Mouse (Mus musculus) liver, embryonic 11.5 days (tissue): Measurements from ENCODE around the gene Dhx40. TPM values are rescaled to one million over a fixed set of nuclear protein-coding genes. Genes with fewer than 3 reads are reported as not detected.
"Not testable (repeated sequence)": the region's sequence is repeated elsewhere in the genome, so short reads cannot be mapped to it uniquely, and the experiment has no call there.

Source experiments
- ATAC-seq: fragments of 200-750 bp; cut with Nextera tagmentation; replicated peaks from 2 replicates; pipeline ENCODE4 v1.8.0; 2017; ENCODE audit warnings: moderate number of reproducible peaks, mild to moderate bottlenecking, moderate TSS enrichment, moderate library complexity; ENCODE audit not compliant: low FRiP score
- DNase-seq: peaks from one replicate; pipeline ENCODE4 v3.0.0-alpha.2; 2017; ENCODE audit warnings: low spot score
- H3K27ac ChIP-seq: fragments of 300-500 bp; sonication (generic); 2 replicates; pipeline ENCODE4 v1.5.1; 2014; ENCODE audit warnings: mild to moderate bottlenecking, low read depth, low read length, control low read depth
- H3K27me3 ChIP-seq: fragments of 300-500 bp; sonication (generic); replicated peaks from 2 replicates; pipeline ENCODE4 v1.6.1; 2014; ENCODE audit warnings: low read length, mixed read lengths; ENCODE audit not compliant: control insufficient read depth, insufficient read depth
- H3K36me3 ChIP-seq: fragments of 300-500 bp; sonication (generic); 2 replicates; pipeline ENCODE4 v1.6.1; 2014; ENCODE audit warnings: mild to moderate bottlenecking, low read length, moderate library complexity, mixed read lengths; ENCODE audit not compliant: control insufficient read depth, insufficient read depth
- H3K4me1 ChIP-seq: fragments of 300-500 bp; sonication (generic); replicated peaks from 2 replicates; pipeline ENCODE4 v1.6.1; 2014; ENCODE audit warnings: low read length, mixed read lengths; ENCODE audit not compliant: control insufficient read depth, insufficient read depth
- H3K4me2 ChIP-seq: fragments of 300-500 bp; sonication (generic); 2 replicates; pipeline ENCODE4 v1.6.1; 2014; ENCODE audit warnings: mild to moderate bottlenecking, control low read depth, moderate library complexity
- H3K4me3 ChIP-seq: fragments of 300-500 bp; sonication (generic); 2 replicates; pipeline ENCODE4 v1.5.1; 2014; ENCODE audit warnings: low read depth, low read length, control low read depth
- H3K9ac ChIP-seq: fragments of 300-500 bp; sonication (generic); 2 replicates; pipeline ENCODE4 v1.6.1; 2014; ENCODE audit warnings: low read depth, low read length, control low read depth
- H3K9me3 ChIP-seq: fragments of 300-500 bp; sonication (generic); 2 replicates; pipeline ENCODE4 v1.6.1; 2016; ENCODE audit warnings: low read length, inconsistent platforms, mixed read lengths; ENCODE audit not compliant: control insufficient read depth
- WGBS: fragments of 180-500 bp; shearing (Covaris S2); extraction: QIAGEN DNeasy Blood & Tissue Kit; methylation state at CpG from one replicate; pipeline ENCODE4 v1.1.7; 2014; 5-methylcytosine and 5-hydroxymethylcytosine counted together
- polyA plus RNA-seq: library from polyadenylated mRNA; unstranded; fragments of >200 nt; fragmentation: Nextera tagmentation; extraction: Ambion mirVana; gene quantifications from 2 replicates; pipeline ENCODE4 v1.2.1, GENCODE M21; 2014

Gene Dhx40
- polyA plus RNA-seq, 1 experiment from 2014 or later, result 15.4 TPM

DNA sequence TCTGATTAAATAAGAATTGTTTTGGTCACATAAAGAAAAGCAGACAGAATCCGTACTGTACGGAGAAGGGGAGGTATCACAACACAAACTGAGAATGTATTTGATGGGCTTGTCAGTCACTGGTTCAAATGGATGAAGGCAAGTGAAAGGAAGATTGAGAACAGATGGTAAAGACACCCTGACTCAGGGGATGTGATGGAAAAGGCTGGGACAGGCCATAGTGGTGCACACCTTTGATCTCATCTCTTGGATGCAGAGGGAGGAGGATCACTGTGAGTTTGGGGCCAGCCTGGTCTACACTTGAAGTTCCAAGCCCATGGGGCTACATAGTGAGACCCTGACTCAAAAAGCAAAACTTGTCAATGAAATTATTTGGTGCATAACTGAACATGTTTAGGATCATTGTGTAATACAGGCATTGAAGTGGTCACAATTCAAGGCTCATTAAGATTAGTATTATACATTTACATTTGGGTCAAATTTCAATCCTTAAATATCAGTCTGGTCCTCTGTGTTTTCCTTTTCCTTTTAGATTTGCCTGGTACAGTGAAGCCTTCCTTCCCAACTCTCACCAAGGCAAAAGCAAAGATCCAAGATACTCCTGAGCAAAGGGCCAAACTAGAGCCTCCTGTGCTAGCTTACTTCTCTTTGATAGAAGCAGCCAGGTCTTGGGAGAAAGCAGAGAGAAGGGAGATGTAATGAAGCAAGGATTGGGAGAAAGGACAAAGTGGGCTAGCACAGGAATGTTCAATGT is 3.2 kb upstream of the Dhx40 start:
- Histone ChIP-seq H3K4me1 (no peaks in the 10 kb centered on the region), H3K4me3 (no peak overlapping the region), H3K9ac (no peak overlapping the region), H3K4me2 (no peak overlapping the region), H3K36me3 (no peaks in the 10 kb centered on the region), H3K27ac (no peak overlapping the region), H3K27me3 (no peaks in the 10 kb centered on the region), H3K9me3 (no peaks in the 10 kb centered on the region)
- DNase-seq, result no peak
- ATAC-seq, result no peak
- WGBS, result 84% methylated on average over 2 of the region's 2 CpGs

DNA sequence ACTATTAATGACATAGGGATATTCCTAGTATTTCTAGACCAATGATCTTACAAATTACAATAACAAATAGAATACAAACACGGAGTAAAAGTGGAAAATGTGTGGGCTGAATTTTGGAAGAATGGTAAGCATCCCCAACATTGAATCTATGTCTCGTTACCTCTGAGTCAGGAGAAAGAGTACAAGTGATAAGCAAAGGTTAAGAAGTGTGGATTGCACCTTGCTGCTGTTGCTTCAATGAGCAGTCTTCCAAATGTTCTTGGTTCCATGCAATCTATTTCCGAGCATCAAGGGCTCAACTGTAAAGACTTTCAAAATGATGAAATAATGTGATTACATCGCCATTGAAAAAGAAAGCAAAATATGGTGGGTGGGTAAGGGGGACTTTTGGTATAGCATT is 2.3 kb upstream of the Dhx40 start:
- ATAC-seq, result no peak
- H3K27me3 ChIP-seq, result no peaks in the 10 kb centered on the region
- 62% methylated on average over 4 of the region's 4 CpGs for WGBS
- H3K9me3 ChIP-seq, result no peaks in the 10 kb centered on the region
- H3K36me3 ChIP-seq, result no peaks in the 10 kb centered on the region
- no peak overlapping the region for H3K4me2 ChIP-seq
- H3K9ac ChIP-seq, result no peak overlapping the region
- no peak overlapping the region for H3K4me3 ChIP-seq
- no peaks in the 10 kb centered on the region for H3K4me1 ChIP-seq
- no peak for DNase-seq
- no peak overlapping the region for H3K27ac ChIP-seq

DNA sequence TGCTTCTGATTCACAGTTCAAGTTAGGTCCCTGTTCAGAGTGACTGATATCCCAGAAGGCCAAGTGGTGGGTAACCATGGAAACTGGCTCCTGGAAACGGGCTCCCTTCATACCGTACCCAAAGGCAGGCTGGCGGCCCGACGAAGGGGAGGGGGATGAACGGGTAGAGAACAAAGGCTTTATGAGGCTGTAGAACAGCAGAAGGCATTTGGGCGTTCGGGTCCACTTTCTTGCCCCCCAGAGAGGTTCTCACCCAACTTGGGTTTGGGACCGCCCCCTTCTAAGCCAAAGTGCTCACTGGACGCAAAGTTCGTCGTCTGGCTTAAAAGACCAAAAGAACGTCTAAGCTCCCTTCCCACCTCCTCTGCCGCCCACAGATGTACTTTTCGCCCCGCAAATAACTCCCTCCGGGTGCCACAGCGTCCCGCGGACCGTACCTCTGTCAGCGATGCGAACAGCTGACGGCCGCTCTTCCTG is 507 bp downstream of the Dhx40 start:
- Histone ChIP-seq H3K27ac (peak overlapping the region; percentile 40), H3K9me3 (no peaks in the 10 kb centered on the region), H3K4me2 (peak overlapping the region; percentile 68), H3K9ac (peak overlapping the region; percentile 65), H3K36me3 (no peaks in the 10 kb centered on the region), H3K4me3 (peak overlapping the region; percentile 89), H3K4me1 (no peaks in the 10 kb centered on the region), H3K27me3 (no peaks in the 10 kb centered on the region)
- peak; percentile 71 for ATAC-seq
- WGBS, result under 1% methylated on average over 25 of the region's 25 CpGs
- DNase-seq, result peak; percentile 64

DNA sequence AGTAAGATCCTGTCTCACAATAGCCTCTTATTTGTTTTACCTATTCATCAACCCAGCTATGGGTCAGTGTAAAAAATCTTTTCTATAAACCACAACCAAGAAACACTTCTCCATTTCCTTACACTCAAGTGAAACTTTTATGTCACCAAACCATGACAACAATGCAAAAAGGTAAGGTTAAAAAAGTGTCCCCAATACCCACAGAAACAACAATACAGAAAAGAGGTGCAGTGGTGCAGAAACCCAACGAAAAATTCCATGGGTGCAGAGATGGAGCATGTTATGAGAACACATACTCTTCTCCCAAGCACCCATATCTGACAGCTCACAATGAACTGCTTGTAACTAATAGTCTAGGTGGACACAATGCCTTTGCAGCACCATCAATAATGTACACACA is 13.4 kb downstream of the Dhx40 start:
- ATAC-seq, result no peak
- no peak overlapping the region for H3K27ac ChIP-seq
- H3K9me3 ChIP-seq, result no peaks in the 10 kb centered on the region
- no peaks in the 10 kb centered on the region for H3K27me3 ChIP-seq
- no peak overlapping the region for H3K9ac ChIP-seq
- H3K4me1 ChIP-seq, result no peaks in the 10 kb centered on the region
- H3K4me3 ChIP-seq, result no peak overlapping the region
- H3K4me2 ChIP-seq, result no peak overlapping the region
- WGBS, result 80% methylated on average over 1 of the region's 1 CpGs
- H3K36me3 ChIP-seq, result no peaks in the 10 kb centered on the region; the same call in 1 of the 2 replicates
- DNase-seq, result no peak

DNA sequence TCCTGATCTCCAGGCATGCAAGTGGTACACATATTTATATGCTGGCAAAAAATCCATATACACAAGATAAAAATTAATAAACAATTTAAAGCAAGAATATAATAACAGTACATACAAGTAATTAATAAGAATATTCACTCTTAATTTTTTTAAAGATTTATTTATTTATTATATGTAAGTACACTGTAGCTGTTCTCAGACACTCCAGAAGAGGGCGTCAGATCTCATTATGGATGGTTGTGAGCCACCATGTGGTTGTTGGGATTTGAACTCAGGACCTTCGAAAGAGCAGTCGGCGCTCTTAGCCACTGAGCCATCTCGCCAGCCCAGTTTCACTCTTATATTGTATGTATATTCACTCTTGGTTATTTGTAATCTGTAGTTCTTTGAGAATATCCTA is 20.1 kb downstream of the Dhx40 start:
- H3K27ac ChIP-seq, H3K9ac ChIP-seq, H3K9me3 ChIP-seq, H3K4me1 ChIP-seq, ATAC-seq, H3K4me3 ChIP-seq, DNase-seq, H3K27me3 ChIP-seq, H3K4me2 ChIP-seq, H3K36me3 ChIP-seq: not testable (repeated sequence)
- 90% methylated on average over 5 of the region's 5 CpGs for WGBS

DNA sequence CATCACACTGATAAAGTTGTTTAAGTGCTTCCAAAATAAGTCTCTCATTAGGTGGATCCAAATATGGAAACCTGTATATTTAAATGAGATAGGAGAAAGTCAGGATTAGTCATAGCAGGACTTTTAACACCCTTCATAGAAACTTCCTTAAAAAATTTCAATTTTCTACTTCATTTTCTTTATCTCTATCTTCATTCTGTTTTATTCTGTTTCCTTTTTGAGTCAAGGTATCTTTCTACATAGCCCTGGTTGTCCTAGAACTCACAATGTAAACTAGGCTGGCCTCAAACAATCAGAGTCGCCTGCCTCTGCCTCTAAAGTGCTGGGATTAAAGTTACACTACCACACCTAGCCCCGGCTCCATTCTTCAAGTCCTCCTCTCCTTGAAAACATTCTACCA is 21.8 kb downstream of the Dhx40 start:
- no peak overlapping the region for H3K4me3 ChIP-seq
- no peak overlapping the region for H3K4me2 ChIP-seq
- ATAC-seq, result no peak
- H3K27me3 ChIP-seq, result no peaks in the 10 kb centered on the region
- H3K9me3 ChIP-seq, result no peaks in the 10 kb centered on the region
- H3K4me1 ChIP-seq, result no peaks in the 10 kb centered on the region
- no peak overlapping the region for H3K9ac ChIP-seq
- DNase-seq, result no peak
- peaks cover 2% of the 10 kb centered on the region for H3K36me3 ChIP-seq
- no peak overlapping the region for H3K27ac ChIP-seq
- 87% methylated on average over 2 of the region's 2 CpGs for WGBS

DNA sequence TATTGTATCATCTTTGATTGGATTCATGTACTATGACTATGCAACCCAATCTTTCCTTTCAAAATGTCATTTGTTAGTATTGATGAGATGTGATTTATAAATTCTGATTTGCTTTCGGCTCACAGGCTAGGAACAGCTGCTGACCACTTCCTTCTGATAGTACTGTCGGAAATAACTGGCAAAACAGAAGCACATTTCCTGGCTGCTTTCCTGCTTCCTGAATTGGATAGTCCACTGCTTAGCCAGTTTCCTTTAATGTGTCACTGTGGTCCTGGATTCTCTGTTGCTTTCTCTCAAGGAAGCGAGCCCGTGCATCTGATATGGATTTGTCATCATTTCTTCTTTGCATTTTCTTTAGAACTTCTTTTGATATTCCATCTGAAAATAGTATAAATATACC is 37.7 kb downstream of the Dhx40 start:
- H3K27ac ChIP-seq, result no peak overlapping the region

DNA sequence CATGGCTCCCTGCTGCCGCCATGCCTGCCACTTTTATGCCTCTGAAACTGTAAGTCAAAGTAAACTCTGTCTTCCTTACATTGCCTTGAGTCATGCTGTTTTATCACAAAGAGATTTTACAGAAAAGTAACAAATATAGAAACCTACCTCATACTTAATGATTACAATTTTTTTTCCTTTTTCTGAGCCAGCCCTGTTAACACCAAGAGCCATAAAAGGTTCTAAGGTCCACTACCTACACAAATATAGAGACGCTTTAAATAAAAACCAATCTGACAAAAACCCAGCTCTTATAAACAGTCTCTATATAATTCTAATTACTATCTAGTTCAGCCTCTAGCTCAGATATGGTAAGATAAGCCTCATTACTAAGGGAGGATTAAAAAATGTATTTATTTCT is 43.0 kb downstream of the Dhx40 start:
- no peak overlapping the region for H3K27ac ChIP-seq
- no peak overlapping the region for H3K4me2 ChIP-seq
- H3K36me3 ChIP-seq, result no peaks in the 10 kb centered on the region
- H3K9me3 ChIP-seq, result no peaks in the 10 kb centered on the region
- peaks cover 5% of the 10 kb centered on the region; the same call in 1 of the 2 replicates for H3K4me1 ChIP-seq
- DNase-seq (no peak), ATAC-seq (no peak)
- WGBS, result 92% methylated on average over 2 of the region's 2 CpGs
- H3K27me3 ChIP-seq, result no peaks in the 10 kb centered on the region
- H3K4me3 ChIP-seq, result no peak overlapping the region
- no peak overlapping the region for H3K9ac ChIP-seq

More for the DNA sequence above, 37.7 kb downstream of the Dhx40 start:
- DNase-seq, result no peak
- WGBS, result 73% methylated on average over 4 of the region's 4 CpGs
- Histone ChIP-seq H3K9me3 (no peaks in the 10 kb centered on the region), H3K4me3 (no peak overlapping the region), H3K27me3 (no peaks in the 10 kb centered on the region), H3K9ac (no peak overlapping the region), H3K4me1 (no peaks in the 10 kb centered on the region), H3K36me3 (peaks cover 8% of the 10 kb centered on the region; the same call in 1 of the 2 replicates), H3K4me2 (no peak overlapping the region)
- ATAC-seq, result no peak

DNA sequence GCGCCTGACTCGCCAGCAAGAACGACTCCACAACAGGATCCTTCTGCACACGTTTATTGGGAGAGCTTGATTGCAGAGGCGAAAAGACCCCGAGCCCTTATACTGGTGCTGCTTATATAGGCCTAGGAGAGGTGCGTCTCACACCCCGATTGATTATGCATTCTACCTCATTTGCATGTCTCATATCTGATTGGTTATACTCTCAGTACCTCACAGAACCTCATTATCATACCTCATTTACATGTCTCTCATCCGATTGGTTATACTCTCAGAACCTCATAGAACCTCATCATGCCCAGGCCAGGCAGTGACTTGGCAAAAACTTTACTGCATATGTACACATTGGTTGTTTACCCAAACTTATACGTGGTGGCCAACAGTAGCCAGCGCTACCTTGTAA is 44.4 kb downstream of the Dhx40 start:
- not testable (repeated sequence) for H3K27ac ChIP-seq, H3K9me3 ChIP-seq, H3K4me2 ChIP-seq, H3K27me3 ChIP-seq, H3K4me3 ChIP-seq, DNase-seq, H3K9ac ChIP-seq, ATAC-seq, H3K36me3 ChIP-seq
- peaks cover 14% of the 10 kb centered on the region; the same call in 1 of the 2 replicates for H3K4me1 ChIP-seq
- 94% methylated on average over 11 of the region's 11 CpGs for WGBS
